Mouse (Mus musculus): ENCODE results near the gene Ddx11.

GRCm38 (mm10) chr17:66091392-66091791 lies 31.9 kb upstream of the Ddx11 start:
- no peak for TF ChIP-seq CTCF (IDR thresholded peaks at IDR 0.05; ENCODE audit: extremely low read depth, insufficient read depth, insufficient read length, insufficient replicate concordance)
- TF ChIP-seq POLR2A (IDR thresholded peaks at IDR 0.05; ENCODE audit: low read depth, low read length) = no peak
